Mouse (Mus musculus) urinary bladder, postnatal 10 days (tissue): ENCODE results near the gene Slc23a2.

ENCODE experiments used
- DNase-seq: peaks from one replicate; pipeline ENCODE4 v3.0.0; 2022; ENCODE audit warnings: low spot score

Gene Slc23a2

GRCm38 (mm10) chr2:132144971-132145691, at the start of gene Slc23a2:
Gene Slc23a2 (minus strand): TSS chr2:132145108.
- DNase-seq = no peak

DNA sequence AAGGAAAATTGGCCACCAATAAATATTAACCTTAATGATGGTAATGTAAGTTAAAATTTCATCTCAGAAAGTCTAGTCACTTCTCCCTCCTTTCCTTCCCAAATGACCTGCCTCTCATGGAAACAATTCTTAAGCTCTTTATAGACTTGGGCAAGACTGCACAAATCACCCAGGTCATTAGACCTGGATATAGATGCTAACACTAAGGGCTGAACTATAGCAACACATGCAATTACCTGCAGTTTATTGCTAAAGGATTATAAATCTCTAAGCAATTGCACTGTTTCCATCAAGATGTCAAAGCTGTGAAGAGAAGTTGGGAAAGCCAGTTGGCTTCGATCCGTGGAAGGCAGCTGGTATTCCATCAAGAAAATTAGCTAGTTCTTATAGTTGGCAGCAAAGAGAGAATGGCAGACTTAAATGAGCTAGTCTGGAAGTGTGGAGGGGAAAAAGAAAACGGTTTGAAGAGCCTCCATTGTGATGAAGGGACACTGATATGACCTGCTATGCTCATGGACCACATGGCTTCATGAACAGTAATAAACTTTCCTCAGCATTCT, 45.8 kb upstream of the Slc23a2 start:
- no peak for DNase-seq

DNA sequence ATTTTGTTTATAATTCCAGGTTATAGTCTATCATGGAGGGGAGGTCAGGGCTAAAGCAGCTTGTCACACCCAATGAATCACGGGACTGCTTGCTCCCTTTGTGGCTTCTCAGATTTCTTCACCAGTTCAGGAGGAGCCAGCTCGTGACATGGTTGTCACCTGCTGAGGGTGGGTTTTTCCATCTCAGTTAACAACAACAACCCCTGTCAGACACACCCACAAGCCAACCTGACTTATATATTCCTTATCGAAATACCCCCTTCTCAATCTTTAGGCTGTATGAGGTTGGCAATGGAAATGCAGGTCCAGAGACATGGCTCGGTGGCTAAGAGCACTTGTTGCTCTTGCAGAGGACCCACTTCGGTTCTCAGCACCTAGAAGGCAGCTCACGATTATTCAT, 39.0 kb upstream of the Slc23a2 start:
- DNase-seq = no peak

GRCm38 (mm10) chr2:132180463-132181205, 35.7 kb upstream of the Slc23a2 start:
- no peak for DNase-seq

GRCm38 (mm10) chr2:132179371-132179770, 34.5 kb upstream of the Slc23a2 start:
- DNase-seq = no peak

- DNase-seq = no peak
Measured at GRCm38 (mm10) chr2:132177406-132177805, 32.5 kb upstream of the Slc23a2 start.

DNA sequence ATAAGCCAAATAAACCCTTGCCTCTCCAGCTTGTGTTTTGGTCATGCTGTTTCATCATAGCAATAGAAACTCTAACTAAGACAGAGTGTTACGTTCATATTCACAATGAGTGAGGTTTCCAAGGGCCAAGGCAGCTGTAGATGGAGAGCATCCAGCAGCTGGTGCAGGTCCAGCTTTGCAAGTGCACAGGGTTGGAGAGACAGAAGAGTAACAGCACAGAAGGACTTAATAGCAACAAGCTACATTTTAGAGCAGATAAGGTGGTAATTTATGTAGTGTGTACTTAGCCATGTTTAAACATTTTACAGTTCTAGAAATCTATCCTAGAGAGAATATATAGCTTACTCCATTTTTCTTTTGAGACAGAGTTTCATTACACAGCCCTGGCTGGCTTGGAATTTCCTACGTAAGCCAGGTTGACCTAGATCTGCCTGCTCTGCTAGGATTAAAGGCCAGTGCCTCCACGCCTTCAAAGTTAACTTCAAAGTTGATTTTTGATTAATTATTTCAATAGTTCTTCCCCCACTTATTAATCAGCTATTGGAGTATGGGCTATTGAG, 31.5 kb upstream of the Slc23a2 start:
- DNase-seq = no peak

GRCm38 (mm10) chr2:132174048-132174447, 29.1 kb upstream of the Slc23a2 start:
- no peak for DNase-seq

DNA sequence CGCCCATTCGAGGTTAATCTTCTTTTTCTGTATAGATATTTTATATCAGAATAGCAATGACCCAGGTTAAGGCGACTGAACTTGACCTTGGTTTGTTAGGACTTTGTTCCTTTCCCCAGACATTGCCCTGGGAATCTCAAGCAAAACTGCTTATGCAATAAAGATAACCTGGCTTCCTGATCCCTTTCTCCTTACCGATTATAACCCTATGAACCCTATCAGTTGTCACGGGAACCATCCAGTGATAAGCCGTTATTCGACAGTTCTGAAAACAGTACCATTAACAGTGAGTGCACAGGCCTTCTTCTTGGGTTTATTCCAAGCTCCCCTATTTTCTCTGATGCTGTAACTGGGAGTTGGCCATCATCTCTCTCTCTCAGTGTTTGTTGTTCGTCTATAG, 27.0 kb upstream of the Slc23a2 start:
- DNase-seq = no peak

DNA sequence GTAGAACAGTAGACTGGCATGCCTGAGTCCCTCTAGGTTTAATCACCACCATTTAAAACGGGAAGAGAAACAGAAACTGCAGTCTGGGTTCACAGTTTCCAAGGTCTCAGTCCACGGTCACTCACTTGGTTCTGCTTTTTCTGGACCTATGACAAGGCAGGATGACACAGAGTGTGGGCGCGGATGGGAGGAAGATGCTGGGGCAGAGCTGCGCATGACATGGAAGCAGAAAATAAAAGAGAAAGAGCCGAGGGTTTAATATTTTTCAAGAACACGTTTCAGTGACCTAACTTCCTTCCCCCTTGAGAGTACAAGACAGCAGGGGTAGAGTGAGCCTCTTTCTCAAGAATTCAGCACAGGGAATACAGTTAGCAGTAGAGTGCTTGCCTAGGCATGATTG, 24.2 kb upstream of the Slc23a2 start:
- DNase-seq = no peak

DNA sequence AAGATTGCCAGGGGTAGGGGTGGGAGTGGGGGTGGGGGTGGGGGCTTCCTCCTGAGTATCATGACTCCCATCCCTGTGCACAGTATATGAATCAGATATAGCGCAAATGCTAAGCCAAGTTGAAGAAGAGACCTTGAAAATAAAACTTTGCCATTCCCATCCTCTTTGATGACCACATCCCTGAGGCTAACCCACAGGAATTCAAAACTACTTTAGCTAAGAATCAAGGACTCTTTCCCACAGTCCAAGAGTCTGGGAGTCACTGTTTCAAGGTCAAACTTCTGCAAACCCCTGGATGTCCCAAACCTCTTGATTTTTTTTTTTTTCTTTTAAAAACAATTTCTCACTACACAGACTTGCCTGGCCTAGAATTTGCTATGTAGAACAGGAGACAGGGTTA, 18.7 kb upstream of the Slc23a2 start:
- no peak for DNase-seq

DNA sequence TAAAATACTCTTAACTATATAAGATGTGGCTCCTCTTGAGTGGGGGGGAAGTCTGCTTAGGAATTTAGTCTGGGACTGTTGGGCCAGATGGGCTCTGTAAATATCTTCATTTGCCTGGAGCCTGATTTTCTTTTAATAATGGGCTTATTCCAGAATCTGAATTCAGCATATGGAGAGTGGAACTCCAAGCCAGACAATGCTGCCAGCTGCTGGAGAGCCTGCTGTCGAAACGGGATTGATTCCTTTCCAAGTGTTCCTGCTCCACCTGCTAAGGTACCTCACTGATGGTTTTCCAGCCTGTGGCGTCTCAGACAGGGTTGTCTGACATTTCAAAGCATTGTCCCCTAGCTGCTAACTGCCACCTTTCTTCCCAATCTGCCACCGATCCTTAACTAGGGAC, 12.6 kb upstream of the Slc23a2 start:
- no peak for DNase-seq

GRCm38 (mm10) chr2:132152670-132153069, 7.8 kb upstream of the Slc23a2 start:
- DNase-seq = no peak

DNA sequence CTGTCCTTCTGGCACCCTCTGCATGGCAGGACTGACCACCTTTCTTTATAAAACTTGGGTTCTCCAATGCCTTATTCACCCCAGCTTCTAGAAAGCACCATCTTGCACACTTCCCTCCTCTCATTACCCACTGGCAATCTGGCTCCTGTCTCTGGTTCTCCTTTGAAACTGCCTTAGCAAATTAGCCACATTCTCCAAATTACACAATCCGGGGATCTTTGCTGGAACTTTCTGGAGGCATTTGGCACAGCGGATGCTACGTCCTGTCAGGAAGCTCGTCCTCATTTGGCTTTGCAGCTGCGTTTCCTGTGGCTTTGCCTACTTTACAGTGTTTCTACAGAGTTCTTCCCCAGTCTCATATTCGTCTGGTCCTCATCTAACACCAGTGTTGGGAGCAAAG, 6.7 kb upstream of the Slc23a2 start:
- no peak for DNase-seq

- no peak for DNase-seq
Measured at GRCm38 (mm10) chr2:132150926-132151325, 6.0 kb upstream of the Slc23a2 start.

GRCm38 (mm10) chr2:132146502-132146901, 1.6 kb upstream of the Slc23a2 start:
- DNase-seq = no peak

DNA sequence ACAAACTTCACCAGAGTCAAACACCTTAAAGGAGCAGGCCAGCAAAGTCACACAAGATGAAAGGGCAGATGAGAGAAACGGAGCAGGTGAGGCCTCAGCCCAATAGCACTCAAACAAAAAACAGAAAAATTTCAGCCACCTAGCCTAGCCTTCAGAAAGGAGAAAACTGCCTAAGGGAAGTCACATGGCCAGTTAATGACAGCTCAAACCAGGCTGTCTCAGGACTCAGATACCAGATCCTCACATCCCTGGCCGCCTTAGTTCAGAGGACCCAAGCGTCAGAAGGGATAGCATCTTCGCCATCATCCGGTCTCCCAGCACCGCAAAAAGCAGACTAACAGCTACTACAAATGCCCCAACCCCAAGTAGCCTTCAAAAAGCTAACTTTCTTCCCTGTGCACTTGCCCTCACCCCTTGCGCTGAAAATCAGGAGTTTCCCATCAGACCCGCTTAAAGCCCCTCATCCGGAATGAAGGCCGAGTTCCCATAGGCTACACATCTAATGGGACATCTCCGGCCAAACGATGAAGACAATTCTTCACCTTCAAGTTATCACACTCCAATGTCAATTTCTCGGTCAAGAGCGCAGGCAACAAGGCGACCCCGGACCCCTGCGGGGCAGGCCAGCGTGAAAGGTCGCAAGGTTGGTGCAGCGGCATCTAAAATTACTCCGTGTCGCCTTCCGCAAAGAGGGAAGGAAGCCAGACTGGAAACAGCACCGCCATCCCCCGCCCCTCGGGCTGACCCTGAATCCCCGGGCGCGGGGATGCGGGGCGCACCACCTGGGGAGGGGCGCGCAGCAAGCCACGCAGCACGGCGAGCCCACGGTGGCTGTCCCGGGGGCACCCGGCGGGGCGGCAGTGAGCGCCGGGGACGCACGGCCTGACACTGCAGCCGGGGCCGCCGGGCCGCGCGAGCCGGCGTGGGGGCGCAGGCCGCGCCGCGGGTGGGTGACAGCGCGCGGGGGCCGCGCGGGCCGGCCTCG, 673 bp downstream of the Slc23a2 start:
- DNase-seq = no peak

DNA sequence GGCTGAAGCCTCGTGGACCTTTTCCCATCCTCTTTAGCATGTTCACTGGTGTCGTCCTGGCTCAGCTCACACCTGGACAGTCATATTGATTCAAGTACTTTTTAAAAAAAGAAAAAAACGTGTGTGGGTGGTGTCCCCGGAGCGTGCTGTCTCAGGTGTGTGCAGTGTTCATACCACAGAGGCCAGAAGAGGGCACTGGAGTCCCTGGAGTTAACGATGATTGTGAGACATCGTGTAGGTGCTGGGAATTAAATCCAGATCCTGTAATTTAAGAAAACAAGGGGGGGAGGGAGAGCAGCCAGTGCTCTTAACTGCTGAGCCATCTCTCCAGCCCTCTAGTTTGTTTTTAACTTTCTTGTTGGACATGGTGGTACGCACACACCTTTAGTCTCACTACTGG, 2.3 kb downstream of the Slc23a2 start:
- DNase-seq = no peak

- no peak for DNase-seq
Measured at GRCm38 (mm10) chr2:132140536-132140935, 4.4 kb downstream of the Slc23a2 start.

- no peak for DNase-seq
Measured at GRCm38 (mm10) chr2:132139099-132139498, 5.8 kb downstream of the Slc23a2 start.

GRCm38 (mm10) chr2:132135876-132136637, 8.9 kb downstream of the Slc23a2 start:
- no peak for DNase-seq
